Mouse (Mus musculus): ENCODE results near the gene Zfp446. TPM values are rescaled to one million over a fixed set of nuclear protein-coding genes. Genes with fewer than 3 reads are reported as not detected.

The Zfp446 gene
- total and polyA plus RNA-seq, 2 experiments from 2014 or later = 7.6 to 10.9 TPM

- TF ChIP-seq CTCF (IDR thresholded peaks at IDR 0.05; ENCODE audit: low read depth) = peak; percentile 59
Measured at GRCm38 (mm10) chr7:13031069-13031468, 53.4 kb downstream of the Zfp446 start.

GRCm38 (mm10) chr7:13031983-13032382 lies 54.3 kb downstream of the Zfp446 start:
- TF ChIP-seq CTCF (IDR thresholded peaks at IDR 0.05; ENCODE audit: low read depth) = no peak
- Histone ChIP-seq H3K4me3 (ENCODE audit: low read length) (no peak overlapping the region), H3K9ac (replicated peaks; ENCODE audit: low read length) (no peak overlapping the region), H3K36me3 (ENCODE audit: insufficient read depth, low read length) (peaks cover 70% of the 10 kb centered on the region), H3K4me1 (ENCODE audit: insufficient read depth, low read length) (0 out of 2 replicates have a peak, but pooled peaks cover 5% of the 10 kb centered on the region), H3K27ac (no peak overlapping the region), H3K9me3 (ENCODE audit: low read length) (no peaks in the 10 kb centered on the region), H3K4me2 (ENCODE audit: low read depth, low read length) (no peak overlapping the region), H3K27me3 (ENCODE audit: insufficient read depth, low read length) (no peaks in the 10 kb centered on the region)
- ATAC-seq (no peak), DNase-seq (ENCODE audit: low spot score) (no peak)
- WGBS = 79% methylated on average over 2 of the region's 2 CpGs

More at GRCm38 (mm10) chr7:13031069-13031468, 53.4 kb downstream of the Zfp446 start:
- Histone ChIP-seq H3K27ac (no peak overlapping the region), H3K27me3 (ENCODE audit: insufficient read depth, low read length) (no peaks in the 10 kb centered on the region), H3K36me3 (ENCODE audit: insufficient read depth, low read length) (peaks cover 74% of the 10 kb centered on the region), H3K4me2 (ENCODE audit: low read depth, low read length) (no peak overlapping the region), H3K4me1 (ENCODE audit: insufficient read depth, low read length) (0 out of 2 replicates have a peak, but pooled peaks cover 5% of the 10 kb centered on the region), H3K9me3 (ENCODE audit: low read length) (no peaks in the 10 kb centered on the region), H3K9ac (replicated peaks; ENCODE audit: low read length) (no peak overlapping the region), H3K4me3 (ENCODE audit: low read length) (no peak overlapping the region)
- ATAC-seq (no peak), DNase-seq (ENCODE audit: low spot score) (peak; percentile 63)
- 61% methylated on average over 5 of the region's 5 CpGs for WGBS

GRCm38 (mm10) chr7:13032541-13032940 lies 54.9 kb downstream of the Zfp446 start:
- Histone ChIP-seq H3K4me2 (ENCODE audit: low read depth, low read length) (no peak overlapping the region), H3K27ac (peak overlapping the region; percentile 20; the same call in 1 of the 2 replicates), H3K4me1 (ENCODE audit: insufficient read depth, low read length) (0 out of 2 replicates have a peak, but pooled peaks cover 5% of the 10 kb centered on the region), H3K9me3 (ENCODE audit: low read length) (no peaks in the 10 kb centered on the region), H3K36me3 (ENCODE audit: insufficient read depth, low read length) (peaks cover 64% of the 10 kb centered on the region), H3K4me3 (ENCODE audit: low read length) (no peak overlapping the region), H3K9ac (replicated peaks; ENCODE audit: low read length) (no peak overlapping the region), H3K27me3 (ENCODE audit: insufficient read depth, low read length) (no peaks in the 10 kb centered on the region)
- ATAC-seq (no peak), DNase-seq (ENCODE audit: low spot score) (no peak)
- TF ChIP-seq CTCF (IDR thresholded peaks at IDR 0.05; ENCODE audit: low read depth) = no peak
- 91% methylated on average over 7 of the region's 7 CpGs for WGBS

GRCm38 (mm10) chr7:13033451-13034147 lies 56.0 kb downstream of the Zfp446 start:
- H3K4me2 ChIP-seq (ENCODE audit: low read depth, low read length) = peak overlapping the region; percentile 92
- peaks cover 54% of the 10 kb centered on the region for H3K36me3 ChIP-seq (ENCODE audit: insufficient read depth, low read length)
- H3K27ac ChIP-seq = peak overlapping the region; percentile 96
- no peak for ATAC-seq
- DNase-seq (ENCODE audit: low spot score) = no peak
- H3K4me1 ChIP-seq (ENCODE audit: insufficient read depth, low read length) = peaks cover 5% of the 10 kb centered on the region; the same call in 1 of the 2 replicates
- WGBS = 49% methylated on average over 13 of the region's 13 CpGs
- H3K9me3 ChIP-seq (ENCODE audit: low read length) = no peaks in the 10 kb centered on the region
- H3K4me3 ChIP-seq (ENCODE audit: low read length) = peak overlapping the region; percentile 53
- H3K9ac ChIP-seq (replicated peaks; ENCODE audit: low read length) = peak overlapping the region; percentile 73
- TF ChIP-seq CTCF (IDR thresholded peaks at IDR 0.05; ENCODE audit: low read depth) = no peak
- H3K27me3 ChIP-seq (ENCODE audit: insufficient read depth, low read length) = no peaks in the 10 kb centered on the region

GRCm38 (mm10) chr7:13034148-13034977 lies 56.7 kb downstream of the Zfp446 start, which contains the start of gene Chmp2a:
Chmp2a (minus strand) TSS chr7:13034807.
- ATAC-seq (peak; percentile 85), DNase-seq (ENCODE audit: low spot score) (peak; percentile 99)
- Histone ChIP-seq H3K4me2 (ENCODE audit: low read depth, low read length) (peak within 1 kb of the TSS; percentile 92), H3K27ac (peak within 1 kb of the TSS; percentile 96), H3K9me3 (ENCODE audit: low read length) (no peaks in the 10 kb centered on the region), H3K9ac (replicated peaks; ENCODE audit: low read length) (peak within 1 kb of the TSS; percentile 73), H3K36me3 (ENCODE audit: insufficient read depth, low read length) (peaks cover 46% of the 10 kb centered on the region), H3K4me3 (ENCODE audit: low read length) (peak within 1 kb of the TSS; percentile 53), H3K4me1 (ENCODE audit: insufficient read depth, low read length) (peaks cover 9% of the 10 kb centered on the region; the same call in 1 of the 2 replicates), H3K27me3 (ENCODE audit: insufficient read depth, low read length) (no peaks in the 10 kb centered on the region)
- 0% methylated on average over 45 of the region's 45 CpGs for WGBS
- no peak for TF ChIP-seq CTCF (IDR thresholded peaks at IDR 0.05; ENCODE audit: low read depth)

Other genes starting within 250 kb of the Zfp446 start
- 0.04 and 0.10 TPM in 2 replicates for gene Vmn2r56, start 242.8 kb upstream of the Zfp446 start, total RNA-seq (2014; rRNA removed)
- 0.03 TPM in 1 of 2 replicates, not detected in the other for gene Vmn2r56, start 242.8 kb upstream of the Zfp446 start, polyA plus RNA-seq (2015; fragmentation: Nextera tagmentation; extraction: Ambion mirVana)
- gene Zscan18, start 174.2 kb upstream of the Zfp446 start, total RNA-seq (2014; rRNA removed) = 17.3 and 18.1 TPM in 2 replicates
- 19.6 and 20.0 TPM in 2 replicates for gene Zscan18, start 174.2 kb upstream of the Zfp446 start, polyA plus RNA-seq (2015; fragmentation: Nextera tagmentation; extraction: Ambion mirVana)
- gene Zfp329, start 159.0 kb upstream of the Zfp446 start, total RNA-seq (2014; rRNA removed) = 10.7 and 14.8 TPM in 2 replicates
- 17.1 and 17.2 TPM in 2 replicates for gene Zfp329, start 159.0 kb upstream of the Zfp446 start, polyA plus RNA-seq (2015; fragmentation: Nextera tagmentation; extraction: Ambion mirVana)
- 15.2 and 31.8 TPM in 2 replicates for gene Zfp110, start 143.1 kb upstream of the Zfp446 start, total RNA-seq (2014; rRNA removed)
- gene Zfp110, start 143.1 kb upstream of the Zfp446 start, polyA plus RNA-seq (2015; fragmentation: Nextera tagmentation; extraction: Ambion mirVana) = 16.6 and 18.1 TPM in 2 replicates
- gene Zfp128, start 96.7 kb upstream of the Zfp446 start, total RNA-seq (2014; rRNA removed) = 7.7 and 10.7 TPM in 2 replicates
- gene Zfp128, start 96.7 kb upstream of the Zfp446 start, polyA plus RNA-seq (2015; fragmentation: Nextera tagmentation; extraction: Ambion mirVana) = 1.9 and 2.1 TPM in 2 replicates
- 7.4 and 7.7 TPM in 2 replicates for gene Zscan22, start 80.0 kb upstream of the Zfp446 start, total RNA-seq (2014; rRNA removed)
- gene Zscan22, start 80.0 kb upstream of the Zfp446 start, polyA plus RNA-seq (2015; fragmentation: Nextera tagmentation; extraction: Ambion mirVana) = 2.5 and 2.9 TPM in 2 replicates
- 1,864 and 2,267 TPM in 2 replicates for gene Rps5, start 55.6 kb upstream of the Zfp446 start, total RNA-seq (2014; rRNA removed)
- gene Rps5, start 55.6 kb upstream of the Zfp446 start, polyA plus RNA-seq (2015; fragmentation: Nextera tagmentation; extraction: Ambion mirVana) = 646 and 658 TPM in 2 replicates
- gene Rnf225, start 50.4 kb upstream of the Zfp446 start, total RNA-seq (2014; rRNA removed) = 2.5 and 3.0 TPM in 2 replicates
- gene Rnf225, start 50.4 kb upstream of the Zfp446 start, polyA plus RNA-seq (2015; fragmentation: Nextera tagmentation; extraction: Ambion mirVana) = 1.1 TPM in 2 replicates
- gene Zfp324, start 12.0 kb upstream of the Zfp446 start, total RNA-seq (2014; rRNA removed) = 25.5 and 30.1 TPM in 2 replicates
- gene Zfp324, start 12.0 kb upstream of the Zfp446 start, polyA plus RNA-seq (2015; fragmentation: Nextera tagmentation; extraction: Ambion mirVana) = 6.8 and 7.1 TPM in 2 replicates
- 1.1 and 1.7 TPM in 2 replicates for gene Slc27a5, start 20.3 kb downstream of the Zfp446 start, total RNA-seq (2014; rRNA removed)
- 0.29 and 0.30 TPM in 2 replicates for gene Slc27a5, start 20.3 kb downstream of the Zfp446 start, polyA plus RNA-seq (2015; fragmentation: Nextera tagmentation; extraction: Ambion mirVana)
- 483 and 563 TPM in 2 replicates for gene Trim28, start 21.3 kb downstream of the Zfp446 start, total RNA-seq (2014; rRNA removed)
- gene Trim28, start 21.3 kb downstream of the Zfp446 start, polyA plus RNA-seq (2015; fragmentation: Nextera tagmentation; extraction: Ambion mirVana) = 176 and 184 TPM in 2 replicates
- gene Zbtb45, start 32.2 kb downstream of the Zfp446 start, total RNA-seq (2014; rRNA removed) = 41.6 and 47.6 TPM in 2 replicates
- gene Zbtb45, start 32.2 kb downstream of the Zfp446 start, polyA plus RNA-seq (2015; fragmentation: Nextera tagmentation; extraction: Ambion mirVana) = 23.9 and 24.6 TPM in 2 replicates
- gene Chmp2a, start 57.0 kb downstream of the Zfp446 start, total RNA-seq (2014; rRNA removed) = 59.7 and 68.0 TPM in 2 replicates
- gene Chmp2a, start 57.0 kb downstream of the Zfp446 start, polyA plus RNA-seq (2015; fragmentation: Nextera tagmentation; extraction: Ambion mirVana) = 188 and 202 TPM in 2 replicates
- gene Ube2m, start 60.4 kb downstream of the Zfp446 start, total RNA-seq (2014; rRNA removed) = 320 and 345 TPM in 2 replicates
- gene Ube2m, start 60.4 kb downstream of the Zfp446 start, polyA plus RNA-seq (2015; fragmentation: Nextera tagmentation; extraction: Ambion mirVana) = 140 and 153 TPM in 2 replicates
- 9.6 and 11.5 TPM in 2 replicates for gene Mzf1, start 76.9 kb downstream of the Zfp446 start, total RNA-seq (2014; rRNA removed)
- 7.7 and 8.7 TPM in 2 replicates for gene Mzf1, start 76.9 kb downstream of the Zfp446 start, polyA plus RNA-seq (2015; fragmentation: Nextera tagmentation; extraction: Ambion mirVana)
- gene Vmn1r85, start 117.3 kb downstream of the Zfp446 start, total RNA-seq (2014; rRNA removed) = 0.43 and 0.58 TPM in 2 replicates
- 0.25 and 0.28 TPM in 2 replicates for gene Vmn1r85, start 117.3 kb downstream of the Zfp446 start, polyA plus RNA-seq (2015; fragmentation: Nextera tagmentation; extraction: Ambion mirVana)
- not detected in 2 replicates for gene Vmn1r86, start 142.1 kb downstream of the Zfp446 start, total RNA-seq (2014; rRNA removed)
- not detected in 2 replicates for gene Vmn1r86, start 142.1 kb downstream of the Zfp446 start, polyA plus RNA-seq (2015; fragmentation: Nextera tagmentation; extraction: Ambion mirVana)
- not detected in 2 replicates for gene Vmn1r87, start 162.3 kb downstream of the Zfp446 start, total RNA-seq (2014; rRNA removed)
- not detected in 2 replicates for gene Vmn1r87, start 162.3 kb downstream of the Zfp446 start, polyA plus RNA-seq (2015; fragmentation: Nextera tagmentation; extraction: Ambion mirVana)
- not detected in 2 replicates for gene Vmn1r88, start 181.7 kb downstream of the Zfp446 start, total RNA-seq (2014; rRNA removed)
- gene Vmn1r88, start 181.7 kb downstream of the Zfp446 start, polyA plus RNA-seq (2015; fragmentation: Nextera tagmentation; extraction: Ambion mirVana) = 0.01 TPM in 1 of 2 replicates, not detected in the other
- gene Vmn1r89, start 235.2 kb downstream of the Zfp446 start, total RNA-seq (2014; rRNA removed) = not detected in 2 replicates
- gene Vmn1r89, start 235.2 kb downstream of the Zfp446 start, polyA plus RNA-seq (2015; fragmentation: Nextera tagmentation; extraction: Ambion mirVana) = not detected in 2 replicates